Mouse (Mus musculus): ENCODE results near the gene Clic4.
"Not testable (repeated sequence)": the region's sequence is repeated elsewhere in the genome, so short reads cannot be mapped to it uniquely, and the experiment has no call there.

Clic4 gene

DNA sequence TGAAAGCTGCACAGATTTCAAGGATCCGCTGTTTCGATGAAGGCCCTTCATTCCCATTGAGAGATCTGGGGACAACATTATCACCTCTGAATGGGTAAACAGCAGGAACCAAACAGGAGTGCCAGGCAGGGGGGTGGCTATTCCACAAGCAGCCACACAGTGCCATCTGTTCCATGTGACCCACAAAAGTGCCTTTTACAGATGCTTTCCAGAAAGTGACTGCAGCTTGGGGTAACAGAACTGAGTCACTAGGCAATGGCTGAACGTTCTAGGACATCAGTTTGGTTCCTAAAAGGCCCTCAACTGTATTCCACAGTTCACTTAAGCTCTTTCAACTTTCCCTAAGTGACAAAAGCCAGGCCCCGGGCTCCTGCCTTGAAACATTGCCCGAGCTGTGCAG is 42.0 kb downstream of the Clic4 start:
- peak; percentile 87 for DNase-seq

DNA sequence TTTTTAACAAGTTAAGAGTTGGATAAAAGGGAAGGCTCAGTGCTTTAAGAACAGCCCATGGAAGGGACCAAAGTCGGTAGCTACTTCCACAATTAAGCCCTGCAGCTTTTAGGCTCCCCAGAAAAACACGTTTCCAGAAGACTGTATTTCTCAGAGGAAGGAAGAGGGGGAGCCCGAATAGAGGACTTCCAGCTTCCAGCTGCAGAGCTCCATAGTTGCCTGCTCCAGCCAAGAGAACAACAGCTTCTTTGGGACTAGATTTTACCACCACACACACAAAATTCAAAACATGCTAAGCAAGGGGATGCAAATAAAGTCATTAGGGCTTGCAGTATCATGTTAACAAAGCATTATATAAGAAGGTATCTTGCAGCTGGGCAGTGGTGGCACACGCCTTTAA is 42.7 kb downstream of the Clic4 start:
- peak; percentile 90 for DNase-seq

DNA sequence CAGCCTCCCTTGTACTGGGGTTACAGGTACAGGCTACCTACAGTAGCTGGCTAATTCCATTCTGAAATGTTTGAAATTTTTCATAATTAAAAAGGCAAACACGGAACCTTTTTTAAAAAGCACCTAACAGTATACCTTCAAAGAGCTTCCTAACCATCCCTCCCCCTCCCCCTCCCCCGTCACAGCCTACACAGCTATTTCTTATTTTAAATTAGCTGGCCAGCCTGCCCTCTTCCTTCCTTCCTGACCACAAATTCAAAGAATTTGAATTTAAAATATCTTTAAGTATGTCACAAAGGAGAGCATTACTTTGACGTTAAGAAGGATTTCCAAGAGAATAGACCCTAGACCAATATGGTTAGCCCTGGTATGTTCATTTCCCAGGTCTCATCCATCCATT is 44.5 kb downstream of the Clic4 start:
- no peak for DNase-seq

DNA sequence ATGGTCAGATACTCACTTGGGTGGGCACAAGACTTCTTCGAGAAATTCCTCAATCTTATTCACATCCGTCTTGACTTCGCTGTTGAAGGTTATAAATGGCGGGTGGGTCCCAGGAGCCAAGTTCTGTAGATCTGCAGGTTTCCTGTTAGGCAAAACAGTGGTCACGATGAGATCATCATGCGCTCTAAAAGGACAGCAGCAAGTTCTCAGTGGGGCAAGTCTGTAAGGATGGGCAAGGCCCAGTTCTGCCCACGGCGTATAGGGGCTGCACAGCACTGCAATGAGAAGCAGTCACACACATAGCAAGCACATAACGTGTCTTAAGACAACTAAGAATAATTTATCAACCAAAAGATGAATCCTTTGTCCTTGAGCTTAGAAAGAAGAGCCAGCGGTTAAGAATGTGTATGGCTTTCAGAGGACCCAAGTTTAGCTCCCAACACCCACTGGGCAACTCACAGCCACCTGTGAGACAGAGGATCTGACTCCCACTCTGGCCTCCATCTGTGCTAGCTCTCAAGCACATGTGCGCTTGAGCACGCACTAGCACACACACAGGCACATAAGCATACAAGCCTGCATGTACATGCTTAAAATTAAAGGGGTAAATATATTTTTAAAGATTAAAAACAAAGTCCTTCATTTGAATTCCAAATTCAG is 46.5 kb downstream of the Clic4 start:
- peak; percentile 82 for DNase-seq

DNA sequence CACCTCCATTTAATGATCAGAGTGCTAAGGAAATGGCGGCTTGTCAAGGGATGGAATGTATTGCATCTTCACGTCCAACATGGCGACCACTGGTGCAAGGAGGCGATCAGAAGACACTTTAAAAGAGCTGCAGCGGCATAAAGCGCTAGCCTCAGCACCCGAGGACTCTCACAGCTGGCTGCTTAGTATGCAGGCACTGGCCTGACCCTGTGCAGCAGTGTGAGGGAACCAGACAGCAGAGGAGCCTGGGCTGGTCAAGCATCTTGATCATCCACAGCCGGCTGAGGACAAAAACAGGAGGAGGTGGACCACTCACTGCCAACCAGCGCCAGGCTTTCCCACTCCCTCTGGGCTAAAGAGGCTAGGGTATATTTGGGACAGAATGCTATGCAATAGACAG is 48.8 kb downstream of the Clic4 start:
- DNase-seq, result peak; percentile 71

DNA sequence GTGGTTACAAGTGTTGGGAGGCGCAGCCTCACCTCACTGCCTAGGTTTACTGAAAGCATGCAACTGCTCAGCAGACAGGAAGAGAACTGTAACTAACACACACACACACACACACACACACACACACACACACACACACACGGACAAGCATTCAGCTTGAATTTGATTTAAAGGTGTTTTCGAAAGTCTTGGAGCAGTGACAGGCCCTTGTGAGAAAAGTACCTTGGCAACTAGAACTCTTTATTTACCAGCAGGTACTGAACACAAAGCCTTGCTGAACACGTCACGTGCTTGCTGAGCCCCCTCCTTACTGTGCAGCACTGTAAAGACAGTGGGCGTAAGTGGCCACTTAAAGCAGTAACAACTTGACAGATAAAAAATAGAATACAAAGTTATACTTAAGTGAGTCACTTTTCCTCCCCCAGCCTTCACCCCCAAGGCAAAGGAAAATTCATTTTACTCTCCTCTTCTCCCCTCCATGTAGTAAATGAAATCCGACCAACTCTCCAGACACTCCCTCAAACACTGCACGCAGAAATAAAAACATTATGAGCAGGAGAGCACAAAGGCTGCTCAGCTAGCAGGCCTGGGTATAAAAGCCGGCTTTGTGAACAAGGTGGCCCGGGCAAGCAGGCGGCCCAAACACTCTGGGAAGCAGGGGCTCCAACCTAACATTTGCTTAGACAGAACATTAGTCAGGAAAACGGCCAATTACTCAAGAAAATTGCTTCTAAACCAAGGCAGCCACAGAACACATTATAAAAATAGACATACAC is 50.8 kb downstream of the Clic4 start:
- DNase-seq, result peak; percentile 77

DNA sequence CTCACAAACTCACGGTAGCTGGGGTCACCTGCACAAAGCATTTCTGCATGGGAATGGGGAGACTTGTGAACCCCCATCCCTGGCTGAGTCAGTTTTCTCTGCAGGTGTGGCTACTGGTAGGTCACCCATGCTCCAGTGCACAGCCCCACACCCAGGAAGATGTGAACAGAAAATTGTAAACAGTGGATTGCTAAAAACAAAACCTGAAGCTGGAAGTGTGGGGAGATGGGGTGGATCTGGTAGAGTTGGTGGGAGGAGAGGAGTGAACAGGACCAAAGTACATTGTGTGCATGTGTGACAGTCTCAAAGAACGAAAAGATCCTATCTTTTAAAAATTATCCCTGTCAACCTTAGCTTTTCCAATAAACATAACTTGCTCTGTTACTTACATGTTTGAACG is 52.0 kb downstream of the Clic4 start:
- DNase-seq, result no peak

DNA sequence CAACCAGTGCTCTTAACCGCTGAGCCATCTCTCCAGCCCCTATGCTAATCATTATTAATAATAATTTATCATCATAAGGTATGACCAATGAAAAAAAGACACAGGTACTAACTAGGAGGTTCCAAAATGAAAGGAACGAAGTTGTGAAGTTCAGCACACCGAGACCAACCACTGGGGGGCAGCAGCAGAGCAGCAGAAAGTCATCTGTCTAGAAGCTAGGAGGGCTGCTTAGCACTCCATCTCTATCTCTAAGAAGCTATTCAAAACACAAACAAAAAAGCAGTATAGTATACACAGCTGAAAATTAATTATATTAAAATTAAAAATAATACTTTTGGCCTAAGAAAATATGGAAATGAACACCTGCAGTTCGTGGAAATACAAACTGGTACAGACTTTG is 53.0 kb downstream of the Clic4 start:
- no peak for DNase-seq

DNA sequence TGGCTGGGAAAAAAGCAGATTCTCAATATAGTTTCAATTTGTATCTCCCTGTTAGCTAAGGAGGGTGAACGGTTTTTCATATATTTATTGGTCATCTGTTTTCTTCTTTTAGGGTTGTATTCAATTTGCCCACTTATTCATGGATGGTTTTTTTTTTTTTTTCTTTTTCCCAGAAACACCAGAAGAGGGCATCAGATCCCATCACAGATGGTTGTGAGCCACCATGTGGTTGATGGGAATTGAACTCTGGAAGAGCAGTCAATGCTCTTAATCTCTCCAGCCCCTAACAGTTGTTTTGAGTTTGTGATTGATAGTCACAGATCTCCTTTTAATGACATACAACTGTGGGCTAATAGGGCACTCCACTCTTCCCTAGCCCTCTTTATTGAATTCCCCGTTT is 62.8 kb downstream of the Clic4 start:
- no peak for DNase-seq

DNA sequence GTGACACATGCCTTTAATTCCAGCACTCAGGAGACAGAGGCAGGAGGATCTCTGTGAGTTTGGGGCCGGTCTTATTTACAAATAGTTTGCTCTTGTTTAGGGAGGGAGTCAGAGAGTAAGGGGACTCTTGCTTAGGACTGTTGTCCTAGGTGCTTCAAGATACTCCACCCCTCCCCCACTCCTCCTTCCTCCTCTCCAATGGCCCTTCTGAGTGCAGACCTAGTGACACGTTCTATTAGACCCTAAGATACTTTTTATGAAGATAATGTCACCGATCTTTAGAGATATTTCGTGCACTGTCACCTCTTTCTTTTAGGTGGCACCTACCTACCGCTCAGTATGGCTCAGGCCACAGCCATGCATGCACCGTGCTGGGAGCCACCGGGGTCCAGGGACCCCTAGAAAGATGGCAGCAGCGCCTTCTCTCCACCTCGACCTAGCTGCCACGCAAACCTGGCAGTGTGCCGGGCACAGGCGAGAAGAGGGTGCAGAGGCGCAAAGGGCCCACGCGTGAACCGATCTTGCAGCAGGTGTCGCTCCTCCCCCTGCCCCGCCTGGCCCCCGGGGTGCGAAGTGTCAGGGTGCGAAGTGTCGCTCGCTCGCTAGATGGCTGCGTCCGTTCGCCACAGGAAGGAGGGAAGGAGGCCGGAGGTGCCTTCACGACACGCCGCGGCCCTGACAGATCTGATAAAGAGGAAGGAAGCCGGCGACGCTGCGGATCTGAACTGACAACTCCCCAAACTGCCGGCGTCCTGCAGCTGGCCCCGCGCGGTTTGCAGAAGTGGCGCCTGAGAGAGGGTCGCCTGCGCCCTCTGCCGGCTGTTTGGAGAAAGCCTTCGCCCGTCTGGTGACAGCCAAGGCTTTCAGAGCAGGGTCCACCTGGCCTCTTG is 66.7 kb downstream of the Clic4 start:
- DNase-seq, result peak; percentile 98

DNA sequence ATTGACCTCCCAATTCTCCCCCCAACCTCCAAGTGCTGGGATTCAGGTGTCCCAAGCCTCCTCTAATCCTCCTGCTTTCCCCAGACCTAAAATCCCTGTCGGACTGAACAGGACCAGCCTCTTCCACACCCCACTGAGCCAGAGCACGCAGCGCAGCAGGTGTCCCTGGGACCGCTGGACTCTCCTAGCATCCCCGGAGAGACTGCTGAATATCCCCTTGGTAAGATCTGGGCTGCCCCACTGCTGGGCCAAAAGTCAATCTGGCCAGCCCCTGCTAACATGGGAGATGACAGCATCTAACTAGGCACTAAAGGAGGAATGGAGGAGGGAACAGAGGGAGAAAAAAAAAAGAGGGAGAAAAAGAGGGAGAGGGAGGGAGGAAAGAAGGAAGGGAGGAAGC is 67.4 kb downstream of the Clic4 start:
- DNase-seq, result peak; percentile 89

DNA sequence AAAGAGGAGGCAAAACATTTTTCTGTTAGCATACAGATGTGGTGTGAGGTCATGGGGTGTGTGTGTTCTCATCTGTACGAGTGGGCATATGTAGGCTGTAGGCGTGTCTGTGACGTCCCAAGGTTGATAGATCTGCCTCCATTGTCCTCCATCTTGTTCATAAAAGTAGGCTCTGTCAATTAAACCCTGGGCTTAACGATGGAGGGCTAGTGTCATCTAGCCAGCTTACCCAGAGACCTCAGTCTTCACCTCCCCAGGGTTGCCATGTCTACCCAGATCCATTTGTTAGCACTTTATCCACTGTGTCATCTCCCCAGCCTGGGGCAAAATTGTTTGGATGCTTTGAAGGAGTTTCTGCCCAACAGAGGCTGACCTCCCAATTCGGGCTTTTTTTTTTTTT is 67.9 kb downstream of the Clic4 start:
- no peak for DNase-seq

DNA sequence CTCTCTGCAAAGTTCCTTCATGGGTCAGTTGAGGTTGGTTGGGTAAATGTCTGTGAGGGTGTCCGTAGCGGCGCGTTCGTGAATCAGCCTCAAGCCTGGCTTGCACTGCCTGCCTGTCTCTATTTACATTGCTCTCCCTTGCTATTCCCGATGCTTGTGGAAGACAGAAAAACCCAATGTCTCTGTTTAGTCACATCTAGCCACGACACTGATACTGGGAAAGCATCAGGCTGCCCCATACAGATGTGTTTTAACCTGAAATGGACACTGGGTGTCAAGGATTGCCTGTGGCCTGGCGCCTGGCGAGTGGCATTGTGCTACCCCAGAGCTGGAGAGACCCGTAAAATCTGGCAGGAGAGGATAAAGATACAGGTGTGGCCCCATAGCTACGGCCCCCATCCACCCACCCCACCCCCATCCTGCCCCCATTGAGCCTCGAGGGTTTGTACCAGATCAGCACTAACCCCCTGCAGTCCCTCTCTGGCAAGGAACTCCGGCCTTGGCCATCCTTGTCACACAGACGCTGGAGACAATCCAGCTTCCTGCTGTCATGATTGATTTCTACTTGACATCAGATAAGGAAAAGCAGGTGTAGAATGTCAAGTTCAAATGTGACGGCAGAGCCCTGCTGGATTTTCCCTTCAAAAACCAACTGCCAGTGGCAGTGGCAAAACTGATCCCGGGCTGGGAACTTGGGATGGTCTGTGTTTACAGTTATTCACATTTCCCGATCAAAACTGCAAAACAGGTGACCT is 68.6 kb downstream of the Clic4 start:
- no peak for DNase-seq

DNA sequence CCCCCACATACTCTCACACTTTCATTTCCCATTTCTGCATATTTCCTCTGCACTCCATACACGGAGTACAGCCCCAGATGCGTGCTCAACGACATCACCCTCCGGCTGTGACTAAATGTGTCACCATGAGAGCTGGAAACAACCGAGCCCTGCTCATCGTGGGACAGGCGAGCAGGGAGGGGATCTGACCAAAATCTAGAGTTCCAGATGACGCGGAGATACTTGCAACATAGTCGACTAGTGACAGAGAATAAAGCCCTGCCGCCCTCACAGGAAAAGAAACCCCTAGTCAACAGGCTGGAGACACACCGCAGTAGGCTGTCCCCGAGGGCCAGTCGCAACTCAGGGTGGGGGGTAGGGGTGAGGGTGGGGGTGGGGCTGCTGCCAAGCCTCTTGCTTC is 69.3 kb downstream of the Clic4 start:
- DNase-seq, result peak; percentile 98

DNA sequence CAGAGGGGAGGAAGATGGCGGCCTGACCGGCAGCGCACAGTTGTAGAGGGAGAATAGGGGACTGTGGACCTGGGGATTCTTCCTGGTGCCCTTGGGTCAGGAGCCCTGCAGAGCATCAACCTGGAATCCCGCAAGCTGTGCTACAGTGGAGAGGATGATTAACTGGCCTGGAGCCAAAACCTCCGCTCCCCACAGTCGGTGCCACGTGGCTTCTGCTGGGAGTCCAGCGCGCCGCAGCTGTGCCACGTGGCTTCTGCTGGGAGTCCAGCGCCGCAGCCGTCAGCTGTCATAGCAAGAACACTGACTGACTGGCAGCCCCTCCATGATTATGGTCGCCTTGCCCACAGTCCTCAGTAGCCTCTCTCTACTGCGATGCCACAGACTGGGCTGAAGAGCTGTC is 70.8 kb downstream of the Clic4 start:
- DNase-seq, result no peak

DNA sequence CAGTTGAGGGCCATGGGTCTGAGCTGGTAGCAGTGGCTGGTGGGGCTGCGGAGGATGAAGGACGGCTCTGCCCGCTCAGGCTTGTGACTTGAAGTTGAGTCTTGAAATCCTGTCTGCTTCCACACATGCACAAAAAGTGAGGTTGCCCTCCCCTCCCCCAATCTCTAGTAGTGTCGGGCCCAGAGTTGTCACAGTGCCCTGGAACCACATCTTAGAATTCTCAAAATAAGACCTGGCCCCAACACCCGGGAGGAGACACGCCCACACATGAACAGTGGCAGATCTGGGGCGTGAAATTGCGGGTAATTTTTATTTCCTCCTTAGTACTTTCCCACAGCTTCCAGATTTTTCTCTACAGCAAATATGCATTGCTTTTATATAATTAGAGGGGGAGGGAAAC is 74.8 kb downstream of the Clic4 start:
- no peak for DNase-seq

DNA sequence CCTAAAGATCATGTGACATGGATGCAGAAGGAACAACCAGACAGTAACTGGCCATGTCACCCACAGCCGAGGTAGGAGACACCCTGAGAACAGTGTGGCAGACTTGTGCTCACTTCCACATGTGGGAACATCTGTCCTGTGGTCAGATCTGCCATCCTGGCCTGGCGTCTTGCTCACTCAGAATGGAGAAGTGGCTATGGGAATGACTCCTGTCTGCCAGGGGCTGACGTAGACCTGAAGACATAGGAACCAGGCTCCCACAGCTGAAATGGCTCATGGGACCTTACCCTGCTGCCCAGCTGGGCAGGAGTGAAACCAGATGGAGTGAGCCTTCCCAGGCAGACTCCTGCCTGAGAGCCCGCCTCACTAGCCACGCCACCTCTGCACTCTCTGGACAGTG is 79.8 kb downstream of the Clic4 start:
- DNase-seq, result peak; percentile 97

DNA sequence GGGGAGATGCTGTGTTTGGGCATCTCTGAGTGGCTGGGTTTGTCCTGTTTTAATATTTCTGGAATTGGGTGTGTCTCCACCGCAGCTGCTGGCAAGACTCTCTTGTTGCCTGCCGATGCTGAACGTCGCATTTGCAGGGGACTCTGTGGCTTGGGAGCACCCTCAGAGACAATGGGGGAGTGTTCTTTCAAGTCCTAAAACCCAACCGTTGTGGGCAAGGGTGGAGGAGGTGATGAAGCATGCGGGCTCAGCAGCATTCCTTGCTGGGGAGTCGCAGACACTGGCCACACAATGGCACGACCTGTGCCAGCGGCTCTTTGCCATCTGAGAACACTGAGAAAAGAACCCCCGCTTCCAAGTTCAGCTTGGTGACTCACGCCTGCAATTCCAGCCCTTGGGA is 81.0 kb downstream of the Clic4 start:
- DNase-seq, result no peak

DNA sequence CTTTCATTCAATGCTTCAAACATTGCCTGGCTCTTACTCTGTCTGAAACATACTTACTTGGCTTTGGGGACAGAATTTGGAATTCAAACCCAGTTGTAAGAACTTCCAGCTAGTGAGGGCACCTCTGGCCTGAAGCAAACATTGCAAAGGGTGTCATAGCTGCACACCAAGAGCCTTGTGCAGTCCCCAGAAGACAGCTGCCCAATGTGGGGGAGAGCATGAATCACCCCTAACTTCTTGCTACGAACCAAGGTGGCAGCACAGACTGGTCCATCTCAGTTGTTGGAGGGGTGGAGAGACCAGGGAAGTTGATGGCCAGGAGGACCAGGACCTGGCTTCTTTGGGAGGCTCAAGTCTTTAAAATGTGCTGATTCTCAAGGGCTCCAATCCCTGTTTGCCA is 81.4 kb downstream of the Clic4 start:
- DNase-seq, result no peak

DNA sequence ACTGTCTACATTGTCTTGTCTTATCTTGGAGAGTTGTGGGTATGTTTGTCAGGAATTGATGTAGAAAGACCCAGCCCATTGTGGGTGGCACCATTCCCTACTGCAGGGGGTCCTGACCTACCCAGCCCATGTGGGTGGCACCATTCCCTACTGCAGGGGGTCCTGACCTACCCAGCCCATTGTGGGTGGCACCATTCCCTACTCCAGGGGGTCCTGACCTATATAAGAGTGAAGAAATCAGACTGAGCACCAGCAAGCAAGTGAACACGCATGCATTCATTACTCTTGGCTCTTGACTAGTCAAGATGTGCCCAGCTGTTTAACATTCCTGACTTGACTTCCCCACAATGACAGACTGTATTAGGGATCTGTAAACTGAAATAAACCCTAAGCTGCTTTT is 82.2 kb downstream of the Clic4 start:
- no peak for DNase-seq

DNA sequence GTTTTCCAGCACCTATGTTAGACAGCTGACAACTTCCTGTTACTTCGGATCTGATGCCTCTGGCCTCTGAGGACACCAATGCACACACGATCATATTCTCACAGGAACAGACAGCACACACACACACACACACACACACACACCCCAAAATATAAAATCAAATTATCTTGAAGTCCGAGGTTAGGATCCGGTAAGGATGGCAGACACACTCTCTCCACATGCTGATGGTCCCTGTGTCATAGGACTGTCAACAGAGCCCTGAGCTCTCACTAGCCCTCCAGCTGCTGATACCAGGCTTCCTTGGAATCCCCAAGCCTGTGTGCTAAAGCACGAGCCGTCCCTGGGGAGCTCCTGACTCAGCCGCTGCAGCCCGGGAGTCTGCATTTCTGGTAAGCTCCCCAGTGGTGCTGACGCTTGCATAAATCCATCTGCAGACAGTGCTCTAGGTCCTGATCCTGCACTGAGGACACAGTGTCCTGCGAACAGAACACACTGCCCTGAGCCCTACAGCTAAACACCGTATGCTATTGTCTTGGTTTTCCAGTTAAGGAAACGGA is 83.1 kb downstream of the Clic4 start:
- DNase-seq, result peak; percentile 97

DNA sequence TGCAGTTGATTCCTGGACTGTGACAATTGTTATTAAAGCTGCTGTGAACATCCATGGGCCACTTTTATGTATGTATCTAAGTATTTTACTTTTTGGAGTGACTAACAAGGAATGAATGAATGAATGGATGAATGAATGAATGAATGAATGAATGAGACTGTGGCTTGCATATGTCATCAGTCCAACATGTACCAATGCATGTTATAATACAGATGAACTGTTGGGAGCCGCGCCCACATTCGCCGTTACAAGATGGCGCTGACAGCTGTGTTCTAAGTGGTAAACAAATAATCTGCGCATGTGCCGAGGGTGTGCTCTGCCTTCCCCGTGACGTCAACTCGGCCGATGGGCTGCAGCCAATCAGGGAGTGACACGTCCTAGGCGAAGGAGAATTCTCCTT is 88.3 kb downstream of the Clic4 start:
- DNase-seq, result not testable (repeated sequence)

DNA sequence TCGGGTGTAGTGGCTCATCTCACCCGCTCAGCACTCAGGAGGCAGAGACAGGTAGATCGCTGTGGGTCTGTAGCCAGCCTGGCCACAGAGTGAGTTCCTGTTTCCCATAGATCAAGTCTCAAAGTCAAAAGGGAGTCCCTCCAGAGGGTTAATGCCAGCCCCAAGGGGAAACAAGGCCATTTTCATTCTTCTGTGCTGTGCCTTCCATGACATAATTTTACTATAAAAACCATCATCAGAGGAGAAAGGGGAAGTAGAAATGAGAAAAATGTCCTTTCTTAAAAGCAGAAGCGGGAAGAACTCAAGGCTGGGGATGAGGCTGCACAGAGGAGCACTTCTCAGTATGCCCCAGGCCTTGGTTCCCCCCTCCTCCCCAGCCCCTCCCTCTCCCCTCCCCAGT is 90.8 kb downstream of the Clic4 start:
- no peak for DNase-seq
